Mouse (Mus musculus) heart, embryonic 13.5 days (tissue): ENCODE measurements around the gene Nrxn1. TPM values are rescaled to one million over a fixed set of nuclear protein-coding genes. Genes with fewer than 3 reads are reported as not detected.
A peak's percentile ranks its signal among the peaks of the same experiment; 100 is the strongest.

ENCODE experiments used
- ATAC-seq: fragments of 200-750 bp; cut with Nextera tagmentation; 2 replicates; pipeline ENCODE4 v1.8.0; 2017; ENCODE audit warnings: moderate TSS enrichment; ENCODE audit not compliant: insufficient number of reproducible peaks, low FRiP score, low TSS enrichment; ENCODE audit errors: extremely low read depth
- H3K27ac ChIP-seq: fragments of 300-500 bp; sonication (generic); replicated peaks from 2 replicates; pipeline ENCODE4 v1.5.1; 2015; ENCODE audit warnings: moderate library complexity, mild to moderate bottlenecking, inconsistent platforms
- H3K27me3 ChIP-seq: fragments of 300-500 bp; sonication (generic); replicated peaks from 2 replicates; pipeline ENCODE4 v1.6.1; 2015; ENCODE audit warnings: mild to moderate bottlenecking, inconsistent platforms
- H3K36me3 ChIP-seq: fragments of 300-500 bp; sonication (generic); 2 replicates; pipeline ENCODE4 v1.6.1; 2015; ENCODE audit warnings: mild to moderate bottlenecking, inconsistent platforms
- H3K4me1 ChIP-seq: fragments of 300-500 bp; sonication (generic); 2 replicates; pipeline ENCODE4 v1.6.1; 2015; ENCODE audit warnings: inconsistent platforms
- H3K4me2 ChIP-seq: fragments of 300-500 bp; sonication (generic); 2 replicates; pipeline ENCODE4 v1.6.1; 2015; ENCODE audit warnings: inconsistent platforms, mild to moderate bottlenecking, moderate library complexity
- H3K4me3 ChIP-seq: fragments of 300-500 bp; sonication (generic); 2 replicates; pipeline ENCODE4 v1.5.1; 2015; ENCODE audit warnings: moderate library complexity, mild to moderate bottlenecking, inconsistent platforms
- H3K9ac ChIP-seq: fragments of 300-500 bp; sonication (generic); 2 replicates; pipeline ENCODE4 v1.6.1; 2015; ENCODE audit warnings: inconsistent platforms, mild to moderate bottlenecking, moderate library complexity
- H3K9me3 ChIP-seq: fragments of 300-500 bp; sonication (generic); 2 replicates; pipeline ENCODE4 v1.6.1; 2016; ENCODE audit warnings: inconsistent platforms
- WGBS: fragments of 180-500 bp; shearing (Covaris S2); methylation state at CpG from one replicate; pipeline ENCODE4 v1.1.7; 2015; ENCODE audit warnings: mixed read lengths; 5-methylcytosine and 5-hydroxymethylcytosine counted together
- polyA plus RNA-seq: library from polyadenylated mRNA; unstranded; fragments of >200 nt; fragmentation: Nextera tagmentation; extraction: Ambion mirVana; gene quantifications from 2 replicates; pipeline ENCODE4 v1.2.1, GENCODE M21; 2015

Nrxn1 gene
- polyA plus RNA-seq, 1 experiment from 2014 or later = 1.8 TPM

DNA sequence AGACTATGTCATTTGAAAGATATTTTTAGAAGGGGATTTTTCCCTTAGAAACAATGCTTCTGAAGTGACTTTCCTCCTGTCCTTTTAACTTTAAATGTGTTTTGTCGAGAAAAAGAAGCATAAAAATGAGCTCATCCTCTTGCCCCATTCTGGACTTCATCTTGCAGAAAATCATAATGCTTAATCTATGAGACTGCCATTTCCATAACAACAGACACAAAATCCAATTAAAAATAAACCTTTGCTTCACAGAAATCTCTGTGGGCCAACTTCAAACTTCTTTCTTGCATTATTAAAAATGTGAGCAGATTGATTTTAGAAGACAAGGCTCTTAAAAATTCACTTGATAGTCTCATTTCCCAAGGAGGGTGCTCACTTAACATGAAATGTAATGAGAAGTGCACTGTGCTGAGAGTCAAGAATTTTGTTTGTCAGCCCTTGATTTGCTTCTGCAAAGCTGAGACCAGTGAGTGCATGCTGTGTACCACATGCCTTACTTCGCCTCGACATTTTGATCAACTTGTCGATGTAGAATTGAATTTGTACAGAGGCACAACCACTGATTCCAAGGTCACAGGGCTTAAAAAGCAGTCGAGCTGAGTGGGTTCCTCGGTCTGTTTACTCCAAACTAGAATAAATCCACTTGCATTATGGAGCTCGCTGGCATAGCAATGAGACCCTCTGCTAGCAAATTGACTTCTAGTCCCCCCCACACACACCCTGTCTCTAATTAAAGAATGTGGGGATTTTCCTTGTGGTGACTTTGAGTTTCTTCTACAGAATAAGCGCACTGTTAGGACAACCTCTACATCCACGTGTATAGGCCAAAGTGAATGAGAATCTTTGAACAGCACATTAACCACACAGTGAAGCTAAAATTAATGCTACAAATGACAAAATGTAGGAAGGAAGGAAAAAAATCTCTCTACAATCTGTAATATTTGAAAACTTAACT, 493.0 kb downstream of the Nrxn1 start:
- WGBS = 71% methylated on average over 9 of the region's 9 CpGs
- no peaks in the 10 kb centered on the region for H3K4me1 ChIP-seq
- H3K27me3 ChIP-seq = no peaks in the 10 kb centered on the region
- no peaks in the 10 kb centered on the region for H3K36me3 ChIP-seq
- H3K9me3 ChIP-seq = 0 out of 2 replicates have a peak, but pooled peaks cover 4% of the 10 kb centered on the region
- H3K4me2 ChIP-seq = no peak overlapping the region
- no peak overlapping the region for H3K9ac ChIP-seq
- no peak overlapping the region for H3K27ac ChIP-seq
- H3K4me3 ChIP-seq = no peak overlapping the region
- no peak for ATAC-seq

- no peak for ATAC-seq
- Histone ChIP-seq H3K36me3 (no peaks in the 10 kb centered on the region), H3K4me3 (no peak overlapping the region), H3K4me1 (no peaks in the 10 kb centered on the region), H3K4me2 (no peak overlapping the region), H3K9me3 (0 out of 2 replicates have a peak, but pooled peaks cover 4% of the 10 kb centered on the region), H3K27me3 (no peaks in the 10 kb centered on the region), H3K9ac (no peak overlapping the region), H3K27ac (no peak overlapping the region)
- 61% methylated on average over 9 of the region's 9 CpGs for WGBS
Measured at GRCm38 (mm10) chr17:90594798-90595533, 497.9 kb downstream of the Nrxn1 start.

DNA sequence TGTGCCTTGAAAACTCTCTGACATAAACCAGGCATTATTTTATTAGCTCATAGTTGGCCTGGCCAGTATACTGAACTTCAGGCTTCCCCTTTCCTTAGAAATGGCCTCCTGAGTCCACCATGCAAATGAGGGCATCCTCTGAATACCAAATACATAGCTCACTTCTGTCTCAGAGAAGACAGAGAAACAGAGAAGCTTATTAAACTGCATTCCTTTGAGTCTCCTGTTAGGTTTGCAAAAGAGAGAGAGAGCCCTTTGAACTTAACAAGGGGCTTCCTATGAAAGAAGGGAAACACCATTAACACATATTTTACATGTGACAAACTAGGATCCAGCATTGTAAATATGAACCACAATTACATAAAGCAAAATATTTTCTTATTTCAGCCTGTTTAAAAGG, 506.0 kb downstream of the Nrxn1 start:
- H3K9ac ChIP-seq = no peak overlapping the region
- no peaks in the 10 kb centered on the region for H3K4me1 ChIP-seq
- H3K4me2 ChIP-seq = no peak overlapping the region
- H3K36me3 ChIP-seq = no peaks in the 10 kb centered on the region
- H3K4me3 ChIP-seq = no peak overlapping the region
- no peaks in the 10 kb centered on the region for H3K27me3 ChIP-seq
- H3K9me3 ChIP-seq = no peaks in the 10 kb centered on the region
- no peak overlapping the region for H3K27ac ChIP-seq
- no peak for ATAC-seq

DNA sequence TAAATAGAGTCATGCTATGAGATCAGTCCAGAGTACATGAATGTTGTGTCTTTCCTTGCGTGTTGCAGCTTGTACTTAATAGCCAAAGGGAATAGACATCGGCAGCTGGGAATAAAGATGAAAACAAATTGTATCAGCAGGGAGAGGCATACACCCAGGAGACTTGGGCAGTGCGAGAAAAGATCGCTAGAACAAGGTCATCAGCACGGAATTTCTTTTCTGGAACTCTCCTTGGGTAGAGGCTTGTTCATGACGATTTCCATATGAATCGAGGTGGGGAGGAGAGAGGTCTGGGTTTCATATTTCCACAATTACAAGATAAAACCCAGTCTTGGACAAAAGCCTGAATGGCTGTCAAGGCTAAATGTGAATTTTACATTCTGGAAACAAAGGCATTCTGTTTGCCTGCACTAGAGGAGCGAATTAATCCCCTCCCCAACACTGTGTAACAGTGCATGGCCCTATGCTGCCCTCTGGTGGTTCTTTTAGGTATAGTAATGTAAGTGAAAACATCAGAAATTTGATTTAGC, 508.1 kb downstream of the Nrxn1 start:
- Histone ChIP-seq H3K9ac (no peak overlapping the region), H3K9me3 (no peaks in the 10 kb centered on the region), H3K27ac (no peak overlapping the region), H3K4me3 (peak overlapping the region; percentile 25), H3K4me2 (peak overlapping the region; percentile 56), H3K4me1 (no peaks in the 10 kb centered on the region), H3K27me3 (no peaks in the 10 kb centered on the region), H3K36me3 (no peaks in the 10 kb centered on the region)
- 32% methylated on average over 8 of the region's 8 CpGs for WGBS
- no peak; the same call in 1 of the 2 replicates for ATAC-seq

GRCm38 (mm10) chr17:90583826-90584534, 508.9 kb downstream of the Nrxn1 start:
- Histone ChIP-seq H3K4me1 (no peaks in the 10 kb centered on the region), H3K9ac (no peak overlapping the region), H3K9me3 (no peaks in the 10 kb centered on the region), H3K36me3 (no peaks in the 10 kb centered on the region), H3K27me3 (no peaks in the 10 kb centered on the region), H3K27ac (no peak overlapping the region), H3K4me3 (no peak overlapping the region), H3K4me2 (no peak overlapping the region)
- ATAC-seq = no peak
- 41% methylated on average over 12 of the region's 12 CpGs for WGBS

- Histone ChIP-seq H3K4me2 (no peak overlapping the region), H3K4me3 (no peak overlapping the region), H3K9me3 (no peaks in the 10 kb centered on the region), H3K36me3 (no peaks in the 10 kb centered on the region), H3K27me3 (no peaks in the 10 kb centered on the region), H3K27ac (no peak overlapping the region), H3K4me1 (no peaks in the 10 kb centered on the region), H3K9ac (no peak overlapping the region)
- whole genome bisulfite sequencing = 51% methylated on average over 3 of the region's 3 CpGs
- ATAC-seq = no peak
Measured at GRCm38 (mm10) chr17:90583196-90583595, 509.7 kb downstream of the Nrxn1 start.

DNA sequence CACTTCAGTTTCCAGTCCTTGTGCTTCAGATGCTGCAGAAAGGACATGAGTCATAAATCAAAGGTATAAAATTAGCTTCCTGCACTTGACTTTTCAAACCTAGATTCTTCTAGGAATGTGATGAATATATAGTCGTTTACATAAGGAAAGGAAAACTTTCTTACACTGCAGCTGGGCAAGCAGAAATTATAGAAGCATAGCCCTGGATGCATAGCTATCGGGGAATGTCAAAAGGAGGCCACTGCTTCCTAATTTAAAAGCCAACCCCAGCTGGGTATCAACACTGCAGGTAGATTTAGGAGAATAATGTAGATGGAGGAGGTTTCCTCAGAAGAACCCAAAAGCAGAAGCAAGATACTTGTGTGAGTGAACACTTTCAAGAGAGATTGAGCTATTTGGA, 523.0 kb downstream of the Nrxn1 start:
- Histone ChIP-seq H3K4me1 (no peaks in the 10 kb centered on the region), H3K36me3 (no peaks in the 10 kb centered on the region), H3K4me2 (no peak overlapping the region), H3K27ac (no peak overlapping the region), H3K9ac (no peak overlapping the region), H3K9me3 (no peaks in the 10 kb centered on the region), H3K27me3 (no peaks in the 10 kb centered on the region), H3K4me3 (no peak overlapping the region)
- WGBS = 65% methylated on average over 2 of the region's 2 CpGs
- ATAC-seq = no peak

GRCm38 (mm10) chr17:90565186-90565585, 527.7 kb downstream of the Nrxn1 start:
- Histone ChIP-seq H3K27ac (no peak overlapping the region), H3K9ac (no peak overlapping the region), H3K27me3 (no peaks in the 10 kb centered on the region), H3K36me3 (no peaks in the 10 kb centered on the region), H3K4me1 (no peaks in the 10 kb centered on the region), H3K9me3 (no peaks in the 10 kb centered on the region), H3K4me2 (no peak overlapping the region), H3K4me3 (no peak overlapping the region)
- ATAC-seq = no peak
- WGBS = 75% methylated on average over 2 of the region's 2 CpGs

- H3K4me3 ChIP-seq = no peak overlapping the region
- H3K36me3 ChIP-seq = no peaks in the 10 kb centered on the region
- H3K9me3 ChIP-seq = no peaks in the 10 kb centered on the region
- no peak overlapping the region for H3K4me2 ChIP-seq
- ATAC-seq = no peak
- no peaks in the 10 kb centered on the region for H3K27me3 ChIP-seq
- no peaks in the 10 kb centered on the region for H3K4me1 ChIP-seq
- H3K9ac ChIP-seq = no peak overlapping the region
- H3K27ac ChIP-seq = no peak overlapping the region
Measured at GRCm38 (mm10) chr17:90556376-90556775, 536.5 kb downstream of the Nrxn1 start.

GRCm38 (mm10) chr17:90550415-90550814, 542.5 kb downstream of the Nrxn1 start:
- WGBS = 77% methylated on average over 4 of the region's 4 CpGs
- Histone ChIP-seq H3K27ac (no peak overlapping the region), H3K9ac (no peak overlapping the region), H3K36me3 (no peaks in the 10 kb centered on the region), H3K4me3 (no peak overlapping the region), H3K9me3 (no peaks in the 10 kb centered on the region), H3K27me3 (no peaks in the 10 kb centered on the region; the same call in 1 of the 2 replicates), H3K4me1 (no peaks in the 10 kb centered on the region), H3K4me2 (no peak overlapping the region)
- ATAC-seq = no peak

DNA sequence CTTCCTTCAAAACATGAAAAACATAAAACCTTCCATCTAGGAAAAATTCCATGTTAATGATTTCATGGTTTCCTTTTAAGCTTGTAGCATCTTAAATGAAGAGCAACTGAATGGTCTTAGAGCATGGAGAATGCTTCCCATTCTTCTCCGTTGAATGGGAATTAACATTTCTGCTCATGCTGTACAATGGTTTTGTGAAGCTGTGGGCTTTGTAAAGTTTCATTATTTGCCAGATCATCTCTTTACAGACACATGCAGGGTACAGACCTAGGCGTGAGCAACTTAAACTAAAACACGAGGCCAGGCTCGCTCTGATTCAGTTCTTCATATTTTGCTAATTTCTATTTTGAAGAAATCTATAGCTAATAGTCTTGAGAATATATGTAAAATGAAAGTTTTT, 546.1 kb downstream of the Nrxn1 start:
- H3K9ac ChIP-seq = no peak overlapping the region
- H3K4me3 ChIP-seq = no peak overlapping the region
- no peaks in the 10 kb centered on the region for H3K36me3 ChIP-seq
- no peak overlapping the region for H3K27ac ChIP-seq
- H3K9me3 ChIP-seq = no peaks in the 10 kb centered on the region
- no peaks in the 10 kb centered on the region; the same call in 1 of the 2 replicates for H3K27me3 ChIP-seq
- no peak for ATAC-seq
- H3K4me2 ChIP-seq = no peak overlapping the region
- 80% methylated on average over 4 of the region's 4 CpGs for WGBS
- peaks cover 10% of the 10 kb centered on the region for H3K4me1 ChIP-seq
